Mouse (Mus musculus) MEL (cell line): Measurements from ENCODE around the gene Tnfrsf21. TPM values are rescaled to one million over a fixed set of nuclear protein-coding genes. Genes with fewer than 3 reads are reported as not detected.

ENCODE experiments used
- DNase-seq: peaks from one replicate; pipeline ENCODE4 v3.0.0; 2011; ENCODE audit warnings: low read depth, low spot score
- H3K27ac ChIP-seq: 2 replicates; pipeline ENCODE4 v1.5.1; 2012; ENCODE audit warnings: low read depth, mild to moderate bottlenecking, control low read depth, low read length, moderate library complexity; ENCODE audit not compliant: control insufficient read depth
- H3K27me3 ChIP-seq, 2 experiments: fragments of 150-350 bp in 1 of 2; sonication (generic) in 1 of 2; 2 replicates each; pipeline ENCODE4 v1.6.1; 2012; ENCODE audit warnings: low read length in 2 of 2, mild to moderate bottlenecking in 2 of 2, improper control_type of control experiment in 1 of 2, moderate library complexity in 1 of 2; ENCODE audit not compliant: insufficient read depth in 2 of 2, control insufficient read depth in 1 of 2
- H3K36me3 ChIP-seq, 2 experiments: 2 replicates each; pipeline ENCODE4 v1.6.1; 2012 to 2014; ENCODE audit warnings: low read length in 2 of 2, improper control_type of control experiment in 1 of 2, inconsistent platforms in 1 of 2, mild to moderate bottlenecking in 1 of 2; ENCODE audit not compliant: insufficient read depth in 2 of 2, control insufficient read depth in 1 of 2
- H3K4me1 ChIP-seq, 2 experiments: fragments of 150-350 bp in 1 of 2; sonication (generic) in 1 of 2; 2 replicates each; pipeline ENCODE4 v1.6.1; 2012; ENCODE audit warnings: low read length in 2 of 2, improper control_type of control experiment in 1 of 2, mild to moderate bottlenecking in 1 of 2; ENCODE audit not compliant: insufficient read depth in 2 of 2, control insufficient read depth in 1 of 2
- H3K4me3 ChIP-seq, 2 experiments: fragments of 150-350 bp in 1 of 2; sonication (generic) in 1 of 2; 2 replicates each; pipeline ENCODE4 v1.5.1; 2012; ENCODE audit warnings: low read depth in 2 of 2, low read length in 2 of 2, mild to moderate bottlenecking in 2 of 2, moderate library complexity in 2 of 2, control low read depth in 1 of 2, improper control_type of control experiment in 1 of 2; ENCODE audit not compliant: control insufficient read depth in 1 of 2, insufficient read depth in 1 of 2
- H3K79me2 ChIP-seq: 2 replicates; pipeline ENCODE4 v1.6.1; 2012; ENCODE audit warnings: mild to moderate bottlenecking, low read length, moderate library complexity; ENCODE audit not compliant: control insufficient read depth, poor library complexity, insufficient read depth
- H3K9ac ChIP-seq: 2 replicates; pipeline ENCODE4 v1.6.1; 2012; ENCODE audit warnings: low read depth, mild to moderate bottlenecking, control low read depth, low read length, moderate library complexity; ENCODE audit not compliant: control insufficient read depth, poor library complexity, severe bottlenecking
- H3K9me3 ChIP-seq: fragments of 150-350 bp; sonication (generic); replicated peaks from 2 replicates; pipeline ENCODE4 v1.6.1; 2012; ENCODE audit warnings: mild to moderate bottlenecking, low read length, improper control_type of control experiment, moderate library complexity; ENCODE audit not compliant: insufficient read depth
- BHLHE40 ChIP-seq: IDR thresholded peaks from 2 replicates; pipeline ENCODE4 v1.6.1; 2012; ENCODE audit warnings: low read depth, mild to moderate bottlenecking, inconsistent platforms, low read length, improper control_type of control experiment, borderline replicate concordance
- CHD1 ChIP-seq: IDR thresholded peaks from 2 replicates; pipeline ENCODE4 v1.6.1; 2012; ENCODE audit warnings: low read depth, mild to moderate bottlenecking, inconsistent platforms, low read length, improper control_type of control experiment
- CHD2 ChIP-seq: IDR thresholded peaks from 2 replicates; pipeline ENCODE4 v1.6.1; 2011; ENCODE audit warnings: low read length, improper control_type of control experiment
- E2F4 ChIP-seq: IDR thresholded peaks from 2 replicates; pipeline ENCODE4 v1.6.1; 2011; ENCODE audit warnings: low read depth, low read length, improper control_type of control experiment, borderline replicate concordance
- ELF1 ChIP-seq: IDR thresholded peaks from 2 replicates; pipeline ENCODE4 v1.6.1; 2014; ENCODE audit warnings: low read depth, mild to moderate bottlenecking, inconsistent platforms, low read length, improper control_type of control experiment, moderate library complexity
- GABPA ChIP-seq: IDR thresholded peaks from 2 replicates; pipeline ENCODE4 v1.6.1; 2012; ENCODE audit warnings: low read depth, mild to moderate bottlenecking, inconsistent platforms, low read length, improper control_type of control experiment, moderate library complexity
- MAZ ChIP-seq: IDR thresholded peaks from 2 replicates; pipeline ENCODE4 v1.6.1; 2012; ENCODE audit warnings: low read depth, mild to moderate bottlenecking, inconsistent platforms, low read length, improper control_type of control experiment
- MXI1 ChIP-seq: IDR thresholded peaks from 2 replicates; pipeline ENCODE4 v1.6.1; 2011; ENCODE audit warnings: mild to moderate bottlenecking, low read depth, low read length, improper control_type of control experiment
- MYB ChIP-seq: IDR thresholded peaks from 2 replicates; pipeline ENCODE4 v1.6.1; 2011; ENCODE audit warnings: mild to moderate bottlenecking, low read depth, low read length, improper control_type of control experiment
- NRF1 ChIP-seq: IDR thresholded peaks from 2 replicates; pipeline ENCODE4 v1.6.1; 2014; ENCODE audit warnings: low read depth, mild to moderate bottlenecking, inconsistent platforms, low read length, improper control_type of control experiment, moderate library complexity; ENCODE audit not compliant: poor library complexity, insufficient read depth, severe bottlenecking
- POLR2A ChIP-seq, 2 experiments: IDR thresholded peaks; 2 replicates each; pipeline ENCODE4 v1.6.1; 2011 to 2012; ENCODE audit warnings: low read length in 2 of 2, mild to moderate bottlenecking in 2 of 2, control low read depth in 1 of 2, improper control_type of control experiment in 1 of 2, low read depth in 1 of 2, moderate library complexity in 1 of 2; ENCODE audit not compliant: control insufficient read depth in 1 of 2, insufficient read depth in 1 of 2, poor library complexity in 1 of 2
- POLR2AphosphoS2 ChIP-seq: IDR thresholded peaks from 2 replicates; pipeline ENCODE4 v1.6.1; 2011; ENCODE audit warnings: low read length, improper control_type of control experiment
- RAD21 ChIP-seq: IDR thresholded peaks from 2 replicates; pipeline ENCODE4 v1.6.1; 2011; ENCODE audit warnings: mild to moderate bottlenecking, low read depth, low read length, improper control_type of control experiment
- RCOR1 ChIP-seq: IDR thresholded peaks from 2 replicates; pipeline ENCODE4 v1.6.1; 2012; ENCODE audit warnings: low read depth, mild to moderate bottlenecking, inconsistent platforms, low read length, improper control_type of control experiment
- SIN3A ChIP-seq: IDR thresholded peaks from 2 replicates; pipeline ENCODE4 v1.6.1; 2012; ENCODE audit warnings: low read length, improper control_type of control experiment, inconsistent platforms
- SMC3 ChIP-seq: IDR thresholded peaks from 2 replicates; pipeline ENCODE4 v1.6.1; 2011; ENCODE audit warnings: low read depth, low read length, improper control_type of control experiment
- TAL1 ChIP-seq: IDR thresholded peaks from 2 replicates; pipeline ENCODE4 v1.6.1; 2012; ENCODE audit warnings: mild to moderate bottlenecking, inconsistent platforms, low read length, moderate library complexity, mixed read lengths
- TBP ChIP-seq: IDR thresholded peaks from 2 replicates; pipeline ENCODE4 v1.8.0; 2011; ENCODE audit warnings: low read depth, low read length, improper control_type of control experiment
- TCF12 ChIP-seq: IDR thresholded peaks from 2 replicates; pipeline ENCODE4 v1.6.1; 2014; ENCODE audit warnings: low read depth, mild to moderate bottlenecking, inconsistent platforms, low read length, improper control_type of control experiment, moderate library complexity
- UBTF ChIP-seq: IDR thresholded peaks from 2 replicates; pipeline ENCODE4 v1.6.1; 2012; ENCODE audit warnings: low read depth, mild to moderate bottlenecking, inconsistent platforms, low read length, improper control_type of control experiment, moderate library complexity, borderline replicate concordance; ENCODE audit not compliant: insufficient read depth
- ZC3H11A ChIP-seq: IDR thresholded peaks from 2 replicates; pipeline ENCODE4 v1.6.1; 2012; ENCODE audit warnings: low read depth, mild to moderate bottlenecking, inconsistent platforms, low read length, improper control_type of control experiment
- ZKSCAN1 ChIP-seq: IDR thresholded peaks from 2 replicates; pipeline ENCODE4 v1.6.1; 2012; ENCODE audit warnings: low read depth, mild to moderate bottlenecking, inconsistent platforms, low read length, improper control_type of control experiment, moderate library complexity
- ZNF384 ChIP-seq: IDR thresholded peaks from 2 replicates; pipeline ENCODE4 v1.6.1; 2012; ENCODE audit warnings: low read depth, mild to moderate bottlenecking, inconsistent platforms, low read length, improper control_type of control experiment
- polyA plus RNA-seq, 2 experiments: library from polyadenylated mRNA; stranded (reverse) in 1 of 2; unstranded in 1 of 2; fragments of >175 nt in 1 of 2; fragments of >200 nt in 1 of 2; gene quantifications; 2 replicates each; pipeline versions ENCODE4 v1.2.1 to v1.2.4; 2012; ENCODE audit warnings: low replicate concordance in 2 of 2, low read depth in 1 of 2; ENCODE audit not compliant: insufficient read length in 2 of 2, insufficient read depth in 1 of 2, missing spikeins in 1 of 2
- total RNA-seq: library from RNA; depleted of rRNA; stranded (reverse); fragments of 300-350 nt; gene quantifications from 2 replicates; pipeline ENCODE4 v1.2.3, GENCODE M21; 2012

Tnfrsf21 gene
- total and polyA plus RNA-seq, 3 experiments: not detected

DNA sequence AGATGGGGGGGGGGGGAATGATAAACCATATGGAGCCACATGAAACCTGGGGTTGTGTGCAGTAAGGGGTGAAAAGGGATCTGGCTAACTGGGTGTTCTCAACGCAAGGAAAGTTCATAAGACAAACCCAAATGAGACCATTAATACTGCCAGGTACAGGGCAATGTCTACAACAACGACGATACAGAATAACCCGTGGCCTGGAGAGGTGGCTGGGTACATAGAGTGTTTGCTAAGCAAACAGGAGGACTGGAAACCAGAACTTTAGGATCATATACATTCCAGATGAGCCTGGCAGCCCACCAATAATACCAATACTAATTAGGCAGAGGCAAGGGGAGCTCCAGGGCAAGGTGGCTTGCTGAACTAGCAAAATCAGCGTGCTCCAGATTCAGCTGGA is 91.0 kb downstream of the Tnfrsf21 start:
- no peak overlapping the region for H3K9ac ChIP-seq
- TF ChIP-seq ZKSCAN1: no peak
- no peak for TF ChIP-seq NRF1
- no peak for TF ChIP-seq UBTF
- TF ChIP-seq TBP: no peak
- TF ChIP-seq MAZ: no peak
- no peak for TF ChIP-seq RCOR1
- no peak for TF ChIP-seq TAL1
- TF ChIP-seq CHD2: no peak
- TF ChIP-seq TCF12: no peak
- TF ChIP-seq MYB: no peak
- TF ChIP-seq SMC3: no peak
- TF ChIP-seq RAD21: no peak
- TF ChIP-seq SIN3A: no peak
- no peak for TF ChIP-seq BHLHE40
- no peak for TF ChIP-seq GABPA
- TF ChIP-seq MXI1: no peak
- no peak for TF ChIP-seq CHD1
- no peak for TF ChIP-seq E2F4
- no peak for TF ChIP-seq ELF1
- no peak for TF ChIP-seq POLR2AphosphoS2
- H3K4me3 ChIP-seq: no peak overlapping the region
- H3K9me3 ChIP-seq: no peaks in the 10 kb centered on the region
- no peaks in the 10 kb centered on the region for H3K36me3 ChIP-seq
- H3K4me1 ChIP-seq: no peaks in the 10 kb centered on the region
- no peak overlapping the region for H3K27ac ChIP-seq
- DNase-seq: no peak
- H3K79me2 ChIP-seq: no peaks in the 10 kb centered on the region
- no peaks in the 10 kb centered on the region for H3K27me3 ChIP-seq

GRCm38 (mm10) chr17:43109501-43109900 is 93.1 kb downstream of the Tnfrsf21 start:
- no peak for DNase-seq
- TF ChIP-seq ZC3H11A: no peak
- no peak for TF ChIP-seq TBP
- TF ChIP-seq POLR2A (IDR thresholded peaks at IDR 0.05; ENCODE audit: control insufficient read depth in 1 of 2, insufficient read depth in 1 of 2, low read depth in 1 of 2, low read length in 2 of 2, poor library complexity in 1 of 2): no peak
- no peak for TF ChIP-seq CHD2
- TF ChIP-seq ZNF384: no peak
- no peak for TF ChIP-seq RAD21
- no peak for TF ChIP-seq E2F4
- H3K4me1 ChIP-seq: no peaks in the 10 kb centered on the region
- H3K27ac ChIP-seq: no peak overlapping the region
- no peak overlapping the region for H3K4me3 ChIP-seq
- H3K9me3 ChIP-seq: no peaks in the 10 kb centered on the region
- no peaks in the 10 kb centered on the region for H3K27me3 ChIP-seq
- H3K9ac ChIP-seq: no peak overlapping the region
- H3K36me3 ChIP-seq: no peaks in the 10 kb centered on the region
- no peaks in the 10 kb centered on the region for H3K79me2 ChIP-seq
